Mouse (Mus musculus) stomach, embryonic 16.5 days (tissue): Measurements from ENCODE around the gene Ubl7. TPM values are rescaled to one million over a fixed set of nuclear protein-coding genes. Genes with fewer than 3 reads are reported as not detected.

Source experiments
- ATAC-seq: fragments of 200-750 bp; cut with Nextera tagmentation; 2 replicates; pipeline ENCODE4 v1.8.0; 2017; ENCODE audit warnings: moderate number of reproducible peaks, moderate TSS enrichment; ENCODE audit not compliant: insufficient read depth, low FRiP score
- H3K27ac ChIP-seq: fragments of 300-500 bp; sonication (generic); 2 replicates; pipeline ENCODE4 v1.5.1; 2014; ENCODE audit warnings: low read length
- H3K27me3 ChIP-seq: fragments of 300-500 bp; sonication (generic); 2 replicates; pipeline ENCODE4 v1.6.1; 2014; ENCODE audit warnings: low read length, control low read depth, mixed read lengths; ENCODE audit not compliant: control insufficient read depth, insufficient read depth
- H3K36me3 ChIP-seq: fragments of 300-500 bp; sonication (generic); 2 replicates; pipeline ENCODE4 v1.6.1; 2014; ENCODE audit warnings: low read length; ENCODE audit not compliant: control insufficient read depth, insufficient read depth
- H3K4me1 ChIP-seq: fragments of 300-500 bp; sonication (generic); 2 replicates; pipeline ENCODE4 v1.6.1; 2014; ENCODE audit warnings: low read length, control low read depth, mixed read lengths; ENCODE audit not compliant: control insufficient read depth, insufficient read depth
- H3K4me2 ChIP-seq: fragments of 300-500 bp; sonication (generic); 2 replicates; pipeline ENCODE4 v1.6.1; 2014; ENCODE audit warnings: low read depth, low read length, mixed read lengths
- H3K4me3 ChIP-seq: fragments of 300-500 bp; sonication (generic); replicated peaks from 2 replicates; pipeline ENCODE4 v1.5.1; 2014; ENCODE audit warnings: mild to moderate bottlenecking, low read length
- H3K9ac ChIP-seq: fragments of 300-500 bp; sonication (generic); 2 replicates; pipeline ENCODE4 v1.6.1; 2014; ENCODE audit warnings: low read length
- H3K9me3 ChIP-seq: fragments of 300-500 bp; sonication (generic); replicated peaks from 2 replicates; pipeline ENCODE4 v1.6.1; 2016; ENCODE audit warnings: low read length, control low read depth; ENCODE audit not compliant: control insufficient read depth
- WGBS: fragments of 180-500 bp; shearing (Covaris S2); extraction: QIAGEN DNeasy Blood & Tissue Kit; methylation state at CpG from one replicate; pipeline ENCODE4 v1.1.7; 2014; 5-methylcytosine and 5-hydroxymethylcytosine counted together
- polyA plus RNA-seq: library from polyadenylated mRNA; unstranded; fragments of >200 nt; fragmentation: Nextera tagmentation; extraction: Ambion mirVana; gene quantifications from 2 replicates; pipeline ENCODE4 v1.2.1, GENCODE M21; 2015

The Ubl7 gene
- polyA plus RNA-seq, 1 experiment from 2014 or later, result 82.1 TPM

GRCm38 (mm10) chr9:57940861-57941638 lies 30.3 kb downstream of the Ubl7 start:
- WGBS, result 6% methylated on average over 28 of the region's 28 CpGs
- Histone ChIP-seq H3K4me3 (peak overlapping the region; percentile 71), H3K27me3 (peaks cover 48% of the 10 kb centered on the region), H3K4me1 (peaks cover 5% of the 10 kb centered on the region), H3K36me3 (no peaks in the 10 kb centered on the region), H3K9me3 (no peaks in the 10 kb centered on the region), H3K4me2 (peak overlapping the region; percentile 100), H3K9ac (peak overlapping the region; percentile 76), H3K27ac (no peak overlapping the region)
- no peak for ATAC-seq

- Histone ChIP-seq H3K36me3 (no peaks in the 10 kb centered on the region), H3K27me3 (peaks cover 48% of the 10 kb centered on the region), H3K9me3 (no peaks in the 10 kb centered on the region), H3K27ac (no peak overlapping the region), H3K4me3 (no peak overlapping the region), H3K4me2 (no peak overlapping the region), H3K4me1 (peaks cover 5% of the 10 kb centered on the region), H3K9ac (no peak overlapping the region)
- 48% methylated on average over 2 of the region's 2 CpGs for WGBS
- no peak for ATAC-seq
Measured at GRCm38 (mm10) chr9:57942039-57942438, 31.3 kb downstream of the Ubl7 start.

- Histone ChIP-seq H3K9ac (no peak overlapping the region), H3K4me3 (no peak overlapping the region), H3K9me3 (no peaks in the 10 kb centered on the region), H3K4me2 (no peak overlapping the region), H3K27me3 (peaks cover 45% of the 10 kb centered on the region), H3K4me1 (peaks cover 5% of the 10 kb centered on the region), H3K27ac (no peak overlapping the region), H3K36me3 (no peaks in the 10 kb centered on the region)
- 40% methylated on average over 2 of the region's 2 CpGs for WGBS
- no peak for ATAC-seq
Measured at GRCm38 (mm10) chr9:57943067-57943466, 32.3 kb downstream of the Ubl7 start.

GRCm38 (mm10) chr9:57944572-57944971 lies 33.8 kb downstream of the Ubl7 start:
- H3K4me1 ChIP-seq, result peaks cover 5% of the 10 kb centered on the region
- H3K4me3 ChIP-seq, result no peak overlapping the region
- no peaks in the 10 kb centered on the region for H3K36me3 ChIP-seq
- H3K4me2 ChIP-seq, result no peak overlapping the region
- no peak overlapping the region for H3K27ac ChIP-seq
- H3K9me3 ChIP-seq, result no peaks in the 10 kb centered on the region
- no peak for ATAC-seq
- H3K9ac ChIP-seq, result no peak overlapping the region
- peaks cover 35% of the 10 kb centered on the region for H3K27me3 ChIP-seq
- 35% methylated on average over 5 of the region's 5 CpGs for WGBS

- H3K4me3 ChIP-seq, result no peak overlapping the region
- no peaks in the 10 kb centered on the region for H3K9me3 ChIP-seq
- H3K9ac ChIP-seq, result no peak overlapping the region
- no peak for ATAC-seq
- H3K27ac ChIP-seq, result no peak overlapping the region
- peaks cover 30% of the 10 kb centered on the region for H3K27me3 ChIP-seq
- no peaks in the 10 kb centered on the region for H3K36me3 ChIP-seq
- H3K4me1 ChIP-seq, result 0 out of 2 replicates have a peak, but pooled peaks cover 3% of the 10 kb centered on the region
- WGBS, result 73% methylated on average over 8 of the region's 8 CpGs
- no peak overlapping the region for H3K4me2 ChIP-seq
Measured at GRCm38 (mm10) chr9:57945771-57946616, 35.2 kb downstream of the Ubl7 start.

DNA sequence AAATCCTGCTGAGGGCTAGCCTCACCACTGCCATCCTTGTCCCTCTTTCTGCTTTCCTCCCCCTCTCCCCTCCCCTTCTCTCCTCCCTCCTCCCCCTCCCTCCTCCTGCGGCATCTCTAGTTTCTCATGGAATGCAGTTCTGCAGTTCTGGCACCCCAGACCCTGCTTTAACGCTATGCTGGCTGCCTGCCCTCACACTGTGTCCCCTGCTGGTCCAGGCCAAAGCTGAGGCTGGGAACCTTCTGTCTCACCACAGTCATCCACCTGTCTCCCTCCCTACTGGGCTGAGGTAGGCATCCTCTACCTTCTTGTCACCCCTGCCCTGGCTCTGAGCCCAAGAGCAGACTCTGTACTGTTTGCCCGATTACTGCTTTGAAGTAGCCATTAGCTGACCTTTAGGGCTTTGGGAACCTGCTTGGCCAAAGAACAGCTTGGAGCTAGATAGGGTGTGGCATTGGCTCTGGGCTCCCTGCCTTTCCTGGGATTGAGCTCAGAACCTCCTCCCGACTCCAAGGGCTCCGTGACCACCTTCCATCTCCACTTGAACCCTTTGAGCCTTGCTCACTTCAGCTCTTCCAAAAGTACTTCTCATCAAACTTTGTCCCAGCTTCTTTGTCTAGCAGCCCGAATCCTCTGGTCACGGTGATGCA lies 36.7 kb downstream of the Ubl7 start:
- 46% methylated on average over 7 of the region's 7 CpGs for WGBS

DNA sequence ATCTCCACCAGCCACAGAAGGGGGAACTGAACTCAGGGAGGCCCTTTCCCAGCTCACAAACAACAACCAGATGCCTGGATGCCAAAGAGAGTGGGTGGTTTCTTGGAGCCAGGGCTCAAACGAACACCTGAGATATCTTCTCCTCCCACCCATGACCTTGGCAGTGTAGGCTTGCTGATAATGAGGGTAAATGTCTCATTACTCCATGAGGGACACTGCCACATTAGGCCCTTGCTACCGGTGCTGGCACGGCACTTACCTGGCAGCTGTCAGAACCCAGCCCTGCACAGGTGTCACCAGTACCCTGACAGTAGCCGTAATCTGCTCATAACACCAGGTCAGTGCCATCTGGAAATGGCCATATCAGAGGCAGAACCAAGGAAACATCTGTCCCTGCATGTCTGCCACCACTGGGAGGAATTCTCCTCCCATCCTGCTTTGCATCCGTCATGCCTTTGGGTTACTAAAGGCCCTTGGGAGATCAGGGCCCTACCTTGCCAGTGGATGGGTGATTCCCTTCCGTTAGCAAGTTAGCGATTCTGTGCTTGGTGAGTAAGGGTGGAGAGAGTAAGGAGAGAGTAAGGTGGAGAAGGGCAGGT lies 37.7 kb downstream of the Ubl7 start:
- H3K27me3 ChIP-seq, result peaks cover 6% of the 10 kb centered on the region
- 0 out of 2 replicates have a peak, but pooled peaks cover 3% of the 10 kb centered on the region for H3K4me1 ChIP-seq
- no peaks in the 10 kb centered on the region for H3K36me3 ChIP-seq
- no peak overlapping the region for H3K4me2 ChIP-seq
- no peaks in the 10 kb centered on the region for H3K9me3 ChIP-seq
- no peak overlapping the region for H3K27ac ChIP-seq
- no peak overlapping the region for H3K4me3 ChIP-seq
- no peak for ATAC-seq
- H3K9ac ChIP-seq, result no peak overlapping the region
- WGBS, result 78% methylated on average over 7 of the region's 7 CpGs

More for the DNA sequence above, 36.7 kb downstream of the Ubl7 start:
- H3K9ac ChIP-seq, result no peak overlapping the region
- no peaks in the 10 kb centered on the region for H3K9me3 ChIP-seq
- ATAC-seq, result no peak
- 0 out of 2 replicates have a peak, but pooled peaks cover 3% of the 10 kb centered on the region for H3K4me1 ChIP-seq
- no peaks in the 10 kb centered on the region for H3K36me3 ChIP-seq
- no peak overlapping the region for H3K27ac ChIP-seq
- peaks cover 15% of the 10 kb centered on the region for H3K27me3 ChIP-seq
- H3K4me2 ChIP-seq, result no peak overlapping the region
- no peak overlapping the region for H3K4me3 ChIP-seq

DNA sequence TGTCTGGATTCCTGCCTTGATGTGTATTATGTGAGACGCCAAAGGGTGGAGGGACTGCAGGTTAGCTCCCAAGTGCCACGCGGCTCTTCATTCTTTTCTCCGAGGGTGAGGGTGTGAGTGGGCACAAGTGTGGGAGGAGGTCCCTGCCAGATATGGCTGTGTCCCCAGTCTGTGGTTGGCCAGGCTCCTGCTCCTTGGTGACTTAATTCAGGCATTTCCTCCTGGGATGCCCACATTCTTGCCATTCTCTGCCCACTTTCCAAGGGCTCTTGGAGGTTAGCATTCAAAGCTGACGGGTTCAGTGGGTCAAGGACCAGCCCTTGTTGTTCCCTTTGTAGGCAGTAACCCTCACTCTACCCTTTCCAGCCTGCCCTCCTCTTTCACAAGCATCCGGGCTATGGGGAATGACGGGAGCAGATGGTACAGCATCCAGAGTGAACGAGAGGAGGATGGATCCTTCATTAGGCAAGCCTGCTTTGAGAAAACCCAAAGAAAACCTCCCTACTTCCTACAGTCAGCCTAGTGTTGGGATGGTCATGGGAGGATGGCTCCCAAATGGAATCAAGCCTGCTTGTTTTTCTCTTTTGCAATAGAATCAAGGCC lies 38.4 kb downstream of the Ubl7 start:
- 79% methylated on average over 8 of the region's 8 CpGs for WGBS
- H3K9me3 ChIP-seq, result no peaks in the 10 kb centered on the region
- no peak for ATAC-seq

More for the DNA sequence above, 38.4 kb downstream of the Ubl7 start:
- H3K27ac ChIP-seq, result no peak overlapping the region
- 0 out of 2 replicates have a peak, but pooled peaks cover 3% of the 10 kb centered on the region for H3K4me1 ChIP-seq
- no peak overlapping the region for H3K9ac ChIP-seq
- no peaks in the 10 kb centered on the region for H3K36me3 ChIP-seq
- no peak overlapping the region for H3K4me3 ChIP-seq
- peaks cover 4% of the 10 kb centered on the region; the same call in 1 of the 2 replicates for H3K27me3 ChIP-seq
- H3K4me2 ChIP-seq, result no peak overlapping the region
